Mouse (Mus musculus): ENCODE data around the gene Igsf8.

DNA sequence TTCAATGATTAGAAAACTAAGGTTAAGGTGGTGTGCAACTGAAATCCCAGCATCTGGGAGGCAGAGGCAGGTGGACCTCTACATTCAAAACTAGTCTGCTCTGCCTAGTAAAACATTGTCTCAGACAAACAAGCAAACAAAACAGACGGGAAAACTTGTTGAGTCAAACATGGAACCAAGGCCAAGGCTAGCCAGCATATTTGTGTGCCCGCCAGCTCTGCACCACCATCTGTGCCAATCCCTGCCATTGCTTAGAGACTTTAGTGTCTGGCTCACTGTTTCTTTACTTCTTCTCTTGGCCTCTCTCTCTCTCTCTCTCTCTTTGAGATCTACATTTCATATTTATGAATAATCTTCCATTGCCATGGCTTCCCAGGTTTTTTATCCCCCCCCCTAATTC lies 33.2 kb upstream of the Igsf8 start:
- TF ChIP-seq EP300 (IDR thresholded peaks at IDR 0.05; ENCODE audit: low read depth) (no peak), CTCF (IDR thresholded peaks at IDR 0.05; ENCODE audit: low read depth) (no peak)
